Mouse (Mus musculus) cortical plate, adult 2 months (tissue): ENCODE results near the gene Hhex. TPM values are rescaled to one million over a fixed set of nuclear protein-coding genes. Genes with fewer than 3 reads are reported as not detected.

Source experiments
- H3K27ac ChIP-seq: fragments of 200-500 bp; 2 replicates; pipeline ENCODE4 v1.5.1; 2012; ENCODE audit warnings: low read length, control low read depth, inconsistent platforms; ENCODE audit not compliant: insufficient read depth
- H3K4me1 ChIP-seq: fragments of 200-500 bp; 2 replicates; pipeline ENCODE4 v1.6.1; 2011; ENCODE audit warnings: low read length; ENCODE audit not compliant: control insufficient read depth, insufficient read depth
- H3K4me3 ChIP-seq: fragments of 200-500 bp; 2 replicates; pipeline ENCODE4 v1.5.1; 2011; ENCODE audit warnings: mild to moderate bottlenecking, low read length, control low read depth; ENCODE audit not compliant: insufficient read depth
- CTCF ChIP-seq: fragments of 200-500 bp; IDR thresholded peaks from 2 replicates; pipeline ENCODE4 v1.5.1; 2011; ENCODE audit warnings: mild to moderate bottlenecking, control low read depth, low read length; ENCODE audit not compliant: insufficient read depth; ENCODE audit errors: extremely low read depth
- POLR2A ChIP-seq: fragments of 200-500 bp; IDR thresholded peaks from 2 replicates; pipeline ENCODE4 v1.6.1; 2011; ENCODE audit warnings: mild to moderate bottlenecking, low read length, control low read depth; ENCODE audit not compliant: insufficient read depth; ENCODE audit errors: extremely low read depth
- polyA plus RNA-seq: library from polyadenylated mRNA; depleted of rRNA; stranded (reverse); fragments of >200 nt; gene quantifications from 2 replicates; pipeline ENCODE4 v1.2.3, GENCODE M21; 2012

Gene Hhex
- polyA plus RNA-seq, 1 experiment, result 2.7 TPM

DNA sequence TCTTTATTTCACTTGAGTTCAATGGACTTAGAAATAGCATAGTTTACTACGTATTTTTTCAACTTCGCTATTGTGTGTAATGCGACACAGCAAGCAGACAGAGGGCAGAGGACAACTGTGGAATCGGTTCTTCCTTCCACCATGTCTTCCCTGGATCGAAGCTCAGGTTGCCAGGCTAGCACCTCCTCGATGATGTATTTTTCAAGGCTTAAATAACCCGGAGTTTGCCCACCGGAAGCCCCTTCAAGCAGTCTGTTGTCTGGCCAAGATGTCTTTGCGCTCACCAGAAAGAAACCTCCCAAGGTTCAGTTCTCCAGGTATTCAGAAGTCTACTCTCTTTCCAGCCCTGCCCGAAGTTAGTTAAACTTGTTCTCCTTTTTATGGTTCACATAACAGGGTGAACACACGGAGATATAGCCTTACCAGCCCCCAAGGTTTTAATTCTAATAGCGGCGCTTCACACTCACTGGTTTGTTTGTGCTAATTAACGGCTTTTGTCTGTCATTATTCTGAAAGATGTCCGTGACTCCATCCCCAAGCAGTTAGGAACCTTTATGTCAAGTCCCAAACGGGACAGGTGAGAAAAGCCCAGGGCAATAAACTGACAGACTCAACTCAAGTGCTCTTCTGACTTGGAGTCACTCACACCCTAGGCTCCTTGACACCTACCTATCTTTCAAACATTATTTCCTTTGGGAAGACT, 1.6 kb upstream of the Hhex start:
- TF ChIP-seq POLR2A, result no peak
- TF ChIP-seq CTCF, result no peak
- H3K4me3 ChIP-seq, result no peak overlapping the region
- no peak overlapping the region for H3K27ac ChIP-seq
- H3K4me1 ChIP-seq, result no peaks in the 10 kb centered on the region

- no peak overlapping the region for H3K27ac ChIP-seq
- no peaks in the 10 kb centered on the region for H3K4me1 ChIP-seq
- no peak for TF ChIP-seq CTCF
- H3K4me3 ChIP-seq, result no peak overlapping the region; the same call in 1 of the 2 replicates
Measured at GRCm38 (mm10) chr19:37433895-37434262, 731 bp upstream of the Hhex start.

- no peak for TF ChIP-seq POLR2A
- H3K27ac ChIP-seq, result peak overlapping the region; percentile 65
- no peaks in the 10 kb centered on the region for H3K4me1 ChIP-seq
- H3K4me3 ChIP-seq, result peak overlapping the region; percentile 26
Measured at GRCm38 (mm10) chr19:37435041-37435852, 637 bp downstream of the Hhex start.

DNA sequence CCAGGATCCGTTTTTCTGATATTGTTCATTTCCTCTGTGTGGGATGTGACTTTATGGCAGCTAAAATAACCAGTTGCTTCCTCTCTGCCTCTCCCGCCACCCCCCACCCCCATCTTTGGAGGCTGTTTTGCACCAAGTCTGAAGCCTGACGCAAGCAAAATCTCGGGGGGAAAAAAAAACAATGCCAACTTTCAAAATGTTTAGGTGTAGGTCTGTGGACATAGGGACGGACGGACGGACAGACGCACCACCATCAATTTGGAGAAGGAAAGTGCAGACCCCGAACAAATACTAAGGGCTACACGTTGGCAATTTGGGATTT, 1.2 kb downstream of the Hhex start:
- Histone ChIP-seq H3K4me3 (no peak overlapping the region), H3K27ac (peak overlapping the region; percentile 10; the same call in 1 of the 2 replicates), H3K4me1 (no peaks in the 10 kb centered on the region)
- TF ChIP-seq POLR2A, result no peak
- TF ChIP-seq CTCF, result no peak

GRCm38 (mm10) chr19:37436514-37437288, 2.1 kb downstream of the Hhex start:
- Histone ChIP-seq H3K4me3 (no peak overlapping the region), H3K4me1 (no peaks in the 10 kb centered on the region), H3K27ac (no peak overlapping the region)
- TF ChIP-seq CTCF (no peak), POLR2A (no peak)

DNA sequence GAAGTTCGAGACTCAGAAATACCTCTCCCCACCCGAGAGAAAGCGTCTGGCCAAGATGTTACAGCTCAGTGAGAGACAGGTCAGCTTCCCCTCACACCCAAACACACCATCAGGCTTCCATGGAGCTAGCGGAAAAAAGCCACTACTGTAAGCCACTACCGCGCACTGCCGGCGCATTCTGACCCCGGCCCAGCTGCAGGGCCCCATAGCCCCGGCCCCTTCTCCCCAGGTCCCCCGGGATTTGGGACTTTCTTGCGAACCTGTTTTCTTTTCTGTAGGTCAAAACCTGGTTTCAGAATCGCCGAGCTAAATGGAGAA, 2.6 kb downstream of the Hhex start:
- TF ChIP-seq POLR2A, result no peak
- no peak for TF ChIP-seq CTCF
- H3K4me1 ChIP-seq, result no peaks in the 10 kb centered on the region
- no peak overlapping the region for H3K27ac ChIP-seq
- no peak overlapping the region for H3K4me3 ChIP-seq

DNA sequence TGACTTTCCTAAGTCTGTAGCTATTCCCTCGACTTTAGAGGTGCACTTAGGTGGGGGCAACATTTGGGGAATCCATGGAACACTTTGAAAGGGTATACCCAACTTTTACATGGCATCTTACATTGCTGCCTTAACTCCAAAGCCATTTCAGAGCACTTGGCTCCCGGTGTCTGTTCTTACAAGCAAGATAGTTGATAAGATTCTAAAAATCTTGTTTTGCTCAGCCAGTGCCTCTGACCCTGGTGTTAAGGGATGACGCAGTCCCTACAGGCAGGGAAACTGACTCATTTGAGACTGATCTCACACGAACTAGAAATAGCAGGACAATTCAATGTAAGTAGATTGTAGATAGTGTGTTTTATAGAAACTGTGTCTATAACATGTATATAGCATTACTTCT, 5.6 kb downstream of the Hhex start:
- TF ChIP-seq CTCF (no peak), POLR2A (no peak)

GRCm38 (mm10) chr19:37440708-37441475, 6.3 kb downstream of the Hhex start:
- Histone ChIP-seq H3K27ac (no peak overlapping the region), H3K4me1 (no peaks in the 10 kb centered on the region), H3K4me3 (no peak overlapping the region)
- TF ChIP-seq CTCF (no peak), POLR2A (no peak)

More for the DNA sequence above, 5.6 kb downstream of the Hhex start:
- no peaks in the 10 kb centered on the region for H3K4me1 ChIP-seq
- H3K27ac ChIP-seq, result no peak overlapping the region
- H3K4me3 ChIP-seq, result no peak overlapping the region

DNA sequence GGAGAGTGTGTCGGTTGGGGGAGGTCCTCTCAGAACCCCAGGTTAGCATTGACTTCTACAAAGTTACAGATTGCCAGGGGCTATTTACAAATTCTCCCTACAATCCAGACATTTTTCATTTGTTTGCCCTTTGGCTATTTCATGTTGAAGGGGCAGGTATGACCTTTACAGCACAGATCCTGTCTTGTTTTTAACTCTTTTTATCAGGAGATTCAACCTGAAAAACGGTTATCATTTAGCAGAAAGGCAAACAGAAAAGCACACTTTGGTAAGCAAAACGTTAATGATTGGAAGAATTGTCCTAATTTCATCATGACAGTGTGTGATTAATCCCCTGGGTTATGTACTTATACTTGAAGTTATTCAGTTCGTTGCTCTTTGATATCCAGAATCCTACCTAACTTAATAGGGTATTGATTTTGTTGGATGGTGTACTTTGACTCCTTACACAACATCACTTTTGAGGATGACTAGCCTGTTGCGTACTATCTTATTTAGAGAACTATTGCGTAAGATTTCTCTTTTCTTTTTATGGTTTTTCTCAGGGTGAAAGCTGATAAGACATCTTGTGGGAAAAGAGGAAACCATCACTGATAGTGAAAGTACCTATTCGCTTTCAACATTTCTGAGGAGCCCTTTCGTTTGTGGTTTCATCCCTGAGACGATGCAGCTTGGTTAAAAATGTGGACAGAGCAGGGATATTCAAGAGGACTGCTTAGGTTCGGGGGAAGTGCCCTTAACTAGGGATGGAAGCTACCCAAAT, 8.1 kb downstream of the Hhex start:
- H3K27ac ChIP-seq, result no peak overlapping the region
- H3K4me3 ChIP-seq, result no peak overlapping the region
- TF ChIP-seq POLR2A (no peak), CTCF (no peak)
- H3K4me1 ChIP-seq, result no peaks in the 10 kb centered on the region
